Mouse (Mus musculus): ENCODE measurements around the gene Zfp385a. TPM values are rescaled to one million over a fixed set of nuclear protein-coding genes. Genes with fewer than 3 reads are reported as not detected.
A peak's percentile ranks its signal among the peaks of the same experiment; 100 is the strongest.
"Not testable (repeated sequence)": the region's sequence is repeated elsewhere in the genome, so short reads cannot be mapped to it uniquely, and the experiment has no call there.

The Zfp385a gene
- polyA plus RNA-seq, 1 experiment from 2014 or later, result 9.0 TPM

- H3K4me3 ChIP-seq, result no peak overlapping the region
- WGBS, result 63% methylated on average over 3 of the region's 3 CpGs
- H3K9me3 ChIP-seq, result no peaks in the 10 kb centered on the region
- ATAC-seq (ENCODE audit: borderline replicate concordance, extremely low read depth, low FRiP score, low TSS enrichment), result no peak
- no peak overlapping the region for H3K4me2 ChIP-seq
- no peak overlapping the region for H3K9ac ChIP-seq
- H3K4me1 ChIP-seq, result peaks cover 4% of the 10 kb centered on the region; the same call in 1 of the 2 replicates
- no peak overlapping the region for H3K27ac ChIP-seq
- H3K36me3 ChIP-seq, result no peaks in the 10 kb centered on the region; the same call in 1 of the 2 replicates
- H3K27me3 ChIP-seq, result no peaks in the 10 kb centered on the region
Observed at GRCm38 (mm10) chr15:103279750-103280149, 60.1 kb downstream of the Zfp385a start.

- no peak overlapping the region for H3K4me2 ChIP-seq
- H3K4me3 ChIP-seq, result no peak overlapping the region
- H3K27me3 ChIP-seq, result no peaks in the 10 kb centered on the region
- no peak overlapping the region for H3K9ac ChIP-seq
- no peaks in the 10 kb centered on the region for H3K9me3 ChIP-seq
- peaks cover 14% of the 10 kb centered on the region for H3K4me1 ChIP-seq
- no peak for ATAC-seq (ENCODE audit: borderline replicate concordance, extremely low read depth, low FRiP score, low TSS enrichment)
- WGBS, result 79% methylated on average over 7 of the region's 7 CpGs
- H3K27ac ChIP-seq, result no peak overlapping the region
- H3K36me3 ChIP-seq, result no peaks in the 10 kb centered on the region; the same call in 1 of the 2 replicates
Observed at GRCm38 (mm10) chr15:103277949-103278348, 61.9 kb downstream of the Zfp385a start.

DNA sequence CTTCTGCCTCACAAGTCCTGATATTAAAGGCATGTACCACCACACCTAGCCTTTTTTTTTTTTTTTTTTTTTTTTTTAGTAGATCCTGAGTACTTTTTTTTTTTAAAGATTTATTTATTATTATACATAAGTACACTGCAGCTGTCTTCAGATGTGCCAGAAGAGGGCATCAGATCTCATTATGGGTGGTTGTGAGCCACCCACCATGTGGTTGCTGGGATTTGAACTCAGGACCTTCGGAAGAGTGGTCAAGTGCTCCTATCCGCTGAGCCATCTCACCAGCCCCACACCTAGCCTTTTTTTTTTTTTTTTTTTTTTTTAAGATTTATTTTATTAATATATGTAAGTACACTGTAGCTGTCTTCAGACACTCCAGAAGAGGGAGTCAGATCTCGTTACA lies 64.0 kb downstream of the Zfp385a start:
- not testable (repeated sequence) for H3K4me2 ChIP-seq; H3K9ac ChIP-seq; H3K4me3 ChIP-seq; H3K36me3 ChIP-seq; H3K27me3 ChIP-seq; H3K27ac ChIP-seq; ATAC-seq (ENCODE audit: borderline replicate concordance, extremely low read depth, low FRiP score, low TSS enrichment); H3K9me3 ChIP-seq
- 93% methylated on average over 3 of the region's 3 CpGs for WGBS
- H3K4me1 ChIP-seq, result peaks cover 14% of the 10 kb centered on the region

DNA sequence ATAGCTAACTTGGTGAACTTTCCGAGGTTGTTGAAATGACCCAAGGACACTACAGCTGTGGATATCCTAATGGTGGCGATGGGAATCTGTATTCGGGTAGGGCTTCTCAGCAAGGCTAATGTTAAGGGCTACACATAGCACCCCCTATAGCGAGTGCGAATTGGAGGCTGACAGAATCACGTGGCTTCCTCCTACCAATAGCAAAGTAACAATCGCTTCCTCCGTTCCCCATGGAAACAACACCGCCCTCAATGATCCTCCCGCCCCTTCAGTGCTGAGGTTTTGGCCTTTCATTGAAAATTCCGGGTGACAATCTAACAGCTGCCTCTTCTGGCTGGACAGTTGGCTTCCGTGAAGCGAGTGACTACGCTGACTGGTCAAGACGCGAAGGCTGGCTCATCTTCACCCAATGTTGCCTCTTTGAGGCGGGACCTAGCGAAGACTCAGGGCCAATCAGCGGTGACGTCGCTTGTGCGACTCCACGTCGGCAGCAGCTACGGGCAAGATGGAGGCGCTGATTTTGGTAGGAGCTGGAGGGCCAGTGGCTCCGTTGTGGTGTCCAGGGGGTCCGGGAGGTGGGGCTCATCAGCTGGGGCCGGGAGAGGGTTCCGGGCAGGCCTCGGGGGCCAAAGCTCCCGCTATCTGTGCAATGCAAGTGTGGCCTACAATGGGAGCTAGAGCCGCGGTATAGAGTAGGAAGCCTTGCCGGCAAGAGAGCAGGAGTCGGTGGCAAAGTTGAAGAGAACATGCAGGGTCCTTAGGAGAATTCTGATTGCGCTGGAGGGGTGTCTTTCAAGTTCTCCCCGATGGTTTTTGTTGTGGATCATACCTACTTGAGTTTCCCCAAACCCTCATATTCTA lies 67.2 kb downstream of the Zfp385a start, which contains the start of gene Copz1:
Gene Copz1, plus strand, starts transcription at position 296 of the 861 bp plus-strand sequence.
- H3K36me3 ChIP-seq, result no peaks in the 10 kb centered on the region
- H3K4me3 ChIP-seq, result peak within 1 kb of the TSS; percentile 82
- peaks cover 14% of the 10 kb centered on the region for H3K4me1 ChIP-seq
- peak within 1 kb of the TSS; percentile 86 for H3K9ac ChIP-seq
- H3K27ac ChIP-seq, result peak within 1 kb of the TSS; percentile 55; the same call in 1 of the 2 replicates
- peak; percentile 99 for ATAC-seq (ENCODE audit: borderline replicate concordance, extremely low read depth, low FRiP score, low TSS enrichment)
- no peaks in the 10 kb centered on the region for H3K9me3 ChIP-seq
- H3K4me2 ChIP-seq, result peak within 1 kb of the TSS; percentile 66
- under 1% methylated on average over 38 of the region's 38 CpGs for WGBS
- no peaks in the 10 kb centered on the region for H3K27me3 ChIP-seq

DNA sequence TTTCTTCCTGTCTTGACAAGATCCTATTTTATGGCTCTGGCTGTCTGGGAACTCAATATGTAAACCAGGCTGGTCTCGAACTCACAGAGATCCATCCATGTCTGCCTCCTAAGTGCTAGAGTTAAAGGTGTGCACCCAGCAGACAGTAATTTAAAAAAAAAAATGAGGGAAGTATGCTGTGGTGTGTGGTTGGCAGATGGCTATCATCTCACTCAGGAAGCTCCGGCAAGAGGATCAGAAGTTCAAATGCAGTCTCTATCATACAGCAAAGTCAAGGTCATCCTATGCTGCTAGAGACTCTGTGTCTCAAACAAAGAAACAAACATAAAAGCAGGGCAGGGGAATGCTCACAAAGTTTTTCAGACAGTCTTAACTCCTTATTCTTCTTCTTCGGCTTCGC lies 71.0 kb downstream of the Zfp385a start:
- no peaks in the 10 kb centered on the region for H3K27me3 ChIP-seq
- no peak overlapping the region for H3K4me2 ChIP-seq
- 79% methylated on average over 4 of the region's 4 CpGs for WGBS
- no peak overlapping the region for H3K4me3 ChIP-seq
- no peak overlapping the region for H3K9ac ChIP-seq
- peaks cover 6% of the 10 kb centered on the region for H3K4me1 ChIP-seq
- no peak overlapping the region for H3K27ac ChIP-seq
- H3K36me3 ChIP-seq, result no peaks in the 10 kb centered on the region
- ATAC-seq (ENCODE audit: borderline replicate concordance, extremely low read depth, low FRiP score, low TSS enrichment), result no peak
- H3K9me3 ChIP-seq, result no peaks in the 10 kb centered on the region

DNA sequence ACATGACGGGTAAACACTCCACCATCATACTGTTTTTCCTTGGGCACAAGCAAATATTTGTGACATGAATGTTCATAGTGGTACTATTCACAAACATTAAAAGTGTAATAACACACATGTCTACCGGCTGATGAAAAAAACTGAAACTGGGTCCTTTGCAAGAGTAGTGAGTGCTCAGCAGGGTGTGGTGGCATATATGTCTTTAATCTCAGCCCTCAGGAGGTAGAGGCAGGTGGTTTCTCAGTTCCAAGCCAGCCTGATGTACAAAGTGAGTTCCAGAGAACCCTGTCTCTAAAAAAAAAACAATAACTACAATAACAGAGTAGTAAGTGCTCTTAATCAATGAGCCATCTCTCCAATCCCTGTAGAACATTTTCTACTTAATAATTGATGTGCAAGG lies 75.1 kb downstream of the Zfp385a start:
- H3K36me3 ChIP-seq, result no peaks in the 10 kb centered on the region
- WGBS, result 78% methylated on average over 2 of the region's 2 CpGs
- peaks cover 4% of the 10 kb centered on the region for H3K4me1 ChIP-seq
- H3K27ac ChIP-seq, result no peak overlapping the region
- H3K9me3 ChIP-seq, result no peaks in the 10 kb centered on the region
- H3K4me3 ChIP-seq, result no peak overlapping the region
- H3K9ac ChIP-seq, result no peak overlapping the region
- ATAC-seq (ENCODE audit: borderline replicate concordance, extremely low read depth, low FRiP score, low TSS enrichment), result no peak
- H3K4me2 ChIP-seq, result no peak overlapping the region
- H3K27me3 ChIP-seq, result no peaks in the 10 kb centered on the region

MicroRNAs encoded within 50 kb of the gene (microRNA counts, 519-probe panel; counts per million panel counts)
- 2,707 counts per million, percentile 68 among the panel's probes with 10 or more counts for microRNA mmu-miR-148b

Small RNA genes lying within 50 kb of the gene (microRNA-seq; reads per million reads assigned to microRNA genes)
- gene Mir148b (195 reads per million, percentile 59 among the genes with 10 or more reads in this experiment), gene Mir6963 (not detected)

Other genes with a start within 250 kb of the Zfp385a start
- 16.1 and 17.6 TPM in 2 replicates for gene Smug1, start 173.0 kb downstream of the Zfp385a start, polyA plus RNA-seq (2015; fragmentation: Nextera tagmentation; extraction: Ambion mirVana)
- 115 and 117 TPM in 2 replicates for gene Cbx5, start 100.3 kb downstream of the Zfp385a start, polyA plus RNA-seq (2015; fragmentation: Nextera tagmentation; extraction: Ambion mirVana)
- 860 and 895 TPM in 2 replicates for gene Hnrnpa1, start 99.7 kb downstream of the Zfp385a start, polyA plus RNA-seq (2015; fragmentation: Nextera tagmentation; extraction: Ambion mirVana)
- gene Nfe2, start 81.7 kb downstream of the Zfp385a start, polyA plus RNA-seq (2015; fragmentation: Nextera tagmentation; extraction: Ambion mirVana), result 3.6 and 4.7 TPM in 2 replicates
- gene Copz1, start 67.4 kb downstream of the Zfp385a start, polyA plus RNA-seq (2015; fragmentation: Nextera tagmentation; extraction: Ambion mirVana), result 287 and 293 TPM in 2 replicates
- 0.29 and 0.36 TPM in 2 replicates for gene Gpr84, start 29.5 kb downstream of the Zfp385a start, polyA plus RNA-seq (2015; fragmentation: Nextera tagmentation; extraction: Ambion mirVana)
- gene Itga5, start 26.7 kb upstream of the Zfp385a start, polyA plus RNA-seq (2015; fragmentation: Nextera tagmentation; extraction: Ambion mirVana), result 39.6 and 42.7 TPM in 2 replicates
- 0.22 and 0.24 TPM in 2 replicates for gene Gtsf1, start 90.4 kb upstream of the Zfp385a start, polyA plus RNA-seq (2015; fragmentation: Nextera tagmentation; extraction: Ambion mirVana)
- gene Gtsf2, start 108.4 kb upstream of the Zfp385a start, polyA plus RNA-seq (2015; fragmentation: Nextera tagmentation; extraction: Ambion mirVana), result not detected in 2 replicates
- gene Nckap1l, start 113.7 kb upstream of the Zfp385a start, polyA plus RNA-seq (2015; fragmentation: Nextera tagmentation; extraction: Ambion mirVana), result 2.7 and 3.6 TPM in 2 replicates
- gene Pde1b, start 162.9 kb upstream of the Zfp385a start, polyA plus RNA-seq (2015; fragmentation: Nextera tagmentation; extraction: Ambion mirVana), result 2.2 and 2.3 TPM in 2 replicates
- 8.0 and 8.9 TPM in 2 replicates for gene Ppp1r1a, start 197.9 kb upstream of the Zfp385a start, polyA plus RNA-seq (2015; fragmentation: Nextera tagmentation; extraction: Ambion mirVana)
- gene Glycam1, start 225.0 kb upstream of the Zfp385a start, polyA plus RNA-seq (2015; fragmentation: Nextera tagmentation; extraction: Ambion mirVana), result not detected in 2 replicates

Data from lung, embryonic 15.5 days (tissue).